ENCODE assay signal across 10 mouse cellular contexts in the genomic region with DNA sequence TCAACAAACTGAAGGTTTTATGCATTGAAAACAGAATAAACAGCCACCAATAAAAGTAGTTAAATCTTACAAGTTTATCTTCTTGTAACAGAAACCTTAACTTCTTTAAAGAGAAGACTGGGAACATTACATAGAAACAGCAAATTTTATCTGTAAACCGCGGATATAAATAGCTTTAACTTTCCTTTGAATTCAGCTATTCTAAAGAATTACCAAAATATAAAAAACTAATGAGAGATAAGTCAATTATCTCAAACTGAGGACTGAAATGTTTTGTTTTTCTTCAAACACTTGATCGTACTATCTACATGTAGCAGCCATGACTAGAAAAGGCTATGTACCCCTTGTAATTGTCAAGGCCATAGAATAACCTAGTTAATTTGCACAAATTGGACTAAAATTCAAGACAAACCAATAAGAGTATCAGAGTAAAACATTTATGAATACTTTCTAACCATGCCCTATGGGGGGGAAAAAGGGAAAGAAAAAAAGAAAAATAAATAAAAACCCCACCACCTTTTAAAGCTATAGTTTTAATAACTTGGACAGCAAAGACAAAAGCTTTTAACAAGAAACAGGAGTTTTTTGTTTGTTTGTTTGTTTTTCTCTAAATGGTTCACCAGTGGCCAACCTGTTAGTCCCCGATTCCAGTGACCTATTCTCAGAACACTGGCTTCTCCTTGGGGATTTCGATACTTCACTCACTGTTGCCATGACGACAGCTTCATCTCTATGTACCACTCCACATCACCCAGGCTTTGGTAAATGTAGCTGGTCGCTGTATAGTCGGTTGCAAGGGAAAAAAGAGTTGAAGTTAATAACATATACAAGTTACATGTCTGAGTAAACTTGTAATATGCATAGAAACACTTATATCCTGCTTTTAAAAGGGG. TPM values are rescaled to one million over a fixed set of nuclear protein-coding genes. Genes with fewer than 3 reads are reported as not detected.
DNase-seq lines count a peak whose midpoint lies in the region; ATAC-seq and TF ChIP-seq lines count a peak whose summit lies in the region.
"Had no signal": no experiment of that assay in that cellular context is flagged by ENCODE, and none has a peak within 500 bp of the region (broad histone marks: within the 10 kb centered on the region; RNA-seq: fewer than 3 reads in every experiment).

No protein-coding gene starts in this region.

- TF ChIP-seq POLR2A in cerebellum, adult 2 months (IDR thresholded peaks at IDR 0.05; ENCODE audit: borderline replicate concordance, insufficient read depth, low read length), result no peak

- intact Hi-C loops in gastrocnemius, postnatal 14 days (cut with DNase I; ENCODE audit: low total_unique reads), result no loop called here

- H3K9ac ChIP-seq in intestine, postnatal 0 days (ENCODE audit: low read depth, low read length), result no peak overlapping the region
- H3K9ac ChIP-seq: limb, embryonic 15.5 days had no signal

- no peaks in the 10 kb centered on the region for H3K27me3 ChIP-seq in cerebellum, adult 2 months (ENCODE audit: control insufficient read depth, insufficient read depth, low read length)
- H3K27me3 ChIP-seq in megakaryocyte, embryonic 14.5 days (replicated peaks), result no peaks in the 10 kb centered on the region
- no peaks in the 10 kb centered on the region for H3K27me3 ChIP-seq in intestine, postnatal 0 days (replicated peaks; ENCODE audit: control insufficient read depth, insufficient read depth, low read length)
- no peaks in the 10 kb centered on the region for H3K27me3 ChIP-seq in splenic B cell, adult 2 months (ENCODE audit: control insufficient read depth, insufficient read depth, low read length, poor library complexity, severe bottlenecking)
- H3K27me3 ChIP-seq: limb, embryonic 15.5 days had no signal

- H3K4me1 ChIP-seq in cerebellum, adult 2 months (ENCODE audit: control insufficient read depth, insufficient read depth, low read length), result peaks cover 10% of the 10 kb centered on the region
- H3K4me1 ChIP-seq in megakaryocyte, embryonic 14.5 days, result peaks cover 50% of the 10 kb centered on the region
- H3K4me1 ChIP-seq in intestine, postnatal 0 days (replicated peaks; ENCODE audit: control insufficient read depth, insufficient read depth, low read length), result peaks cover 9% of the 10 kb centered on the region; the same call in 1 of the 2 replicates

- peak overlapping the region; percentile 39; the same call in 1 of the 2 replicates for H3K4me2 ChIP-seq in intestine, postnatal 0 days (replicated peaks; ENCODE audit: low read depth)
- H3K4me2 ChIP-seq: limb, embryonic 15.5 days had no signal

- no peaks in the 10 kb centered on the region for H3K9me3 ChIP-seq in megakaryocyte, embryonic 14.5 days
- no peaks in the 10 kb centered on the region for H3K9me3 ChIP-seq in intestine, postnatal 0 days (ENCODE audit: control insufficient read depth)
- H3K9me3 ChIP-seq: limb, embryonic 15.5 days had no signal

- WGBS in cerebellum, adult 2 months, result 33% methylated on average over 8 of the region's 8 CpGs
- WGBS in intestine, postnatal 0 days, result 54% methylated on average over 8 of the region's 8 CpGs

- no peak for DNase-seq in cerebellum, adult 2 months
- no peak for DNase-seq in cerebellum, postnatal 4 days (ENCODE audit: low spot score in 2 of 2)
- peak; percentile 41 for DNase-seq in splenic B cell, adult 2 months (ENCODE audit: low read depth, low spot score)
- no peak for DNase-seq in urinary bladder, postnatal 4 days (ENCODE audit: low spot score in 2 of 2)
- no peak for DNase-seq in gastrocnemius, postnatal 14 days
- DNase-seq: cerebellum, adult 8-10 months had no signal

- H3K4me3 ChIP-seq in cerebellum, adult 2 months (replicated peaks; ENCODE audit: insufficient read depth, low read depth, low read length), result peak overlapping the region; percentile 4
- peak overlapping the region; percentile 86 for H3K4me3 ChIP-seq in megakaryocyte, embryonic 14.5 days (replicated peaks)
- peak overlapping the region; percentile 11; the same call in 1 of the 2 replicates for H3K4me3 ChIP-seq in intestine, postnatal 0 days (ENCODE audit: low read depth, low read length)
- H3K4me3 ChIP-seq: limb, embryonic 15.5 days had no signal

- H3K36me3 ChIP-seq in megakaryocyte, embryonic 14.5 days (replicated peaks; ENCODE audit: low read length), result peaks cover 79% of the 10 kb centered on the region
- H3K36me3 ChIP-seq in intestine, postnatal 0 days (ENCODE audit: control insufficient read depth, insufficient read depth), result peaks cover 26% of the 10 kb centered on the region
- peaks cover 18% of the 10 kb centered on the region for H3K36me3 ChIP-seq in splenic B cell, adult 2 months (ENCODE audit: control insufficient read depth, insufficient read depth, low read length, poor library complexity, severe bottlenecking)

- ATAC-seq in megakaryocyte, adult 5-6 weeks (ENCODE audit: poor library complexity, severe bottlenecking), result no peak
- ATAC-seq in intestine, postnatal 0 days, result no peak

- no peak for TF ChIP-seq CTCF in cerebellum, adult 2 months (IDR thresholded peaks at IDR 0.05; ENCODE audit: borderline replicate concordance, insufficient read depth, low read depth, low read length)
- TF ChIP-seq CTCF in intestine, postnatal 0 days (IDR thresholded peaks at IDR 0.05; ENCODE audit: low read depth), result no peak

- H3K27ac ChIP-seq in cerebellum, adult 2 months (ENCODE audit: insufficient read depth, low read length), result no peak overlapping the region
- H3K27ac ChIP-seq in intestine, postnatal 0 days (ENCODE audit: low read depth, low read length), result no peak overlapping the region
- H3K27ac ChIP-seq: limb, embryonic 15.5 days had no signal

RNA-seq across cellular contexts. Expression of a gene that starts 3.3 kb away (rescaled TPM):
- polyA plus RNA-seq in cerebellum, adult 2 months (2012; rRNA removed), result 85.6 and 96.7 TPM in 2 replicates
- 21.7 and 48.3 TPM in 2 replicates for polyA plus RNA-seq in megakaryocyte, embryonic 14.5 days (2012; ENCODE audit: insufficient read depth, low replicate concordance)
- total RNA-seq in megakaryocyte, adult 5-6 weeks (2015), result 189 and 190 TPM in 2 replicates
- 249 and 290 TPM in 2 replicates for total RNA-seq in megakaryocyte, adult 5-6 weeks (2017)
- 47.6 and 52.8 TPM in 2 replicates for polyA plus RNA-seq in intestine, postnatal 0 days (2015; fragmentation: Nextera tagmentation; extraction: Ambion mirVana)
- total RNA-seq in gastrocnemius, postnatal 14 days (2021), result 10 to 100 TPM; 16.1 to 18.8 TPM

Comparison
In these comparisons a context has a peak if more than half of its experiments do, and no peak if none do; other contexts are left out.
1. H3K4me3 ChIP-seq: peak in every context shown above with its lines; median percentile 86 in megakaryocyte, embryonic 14.5 days; 11 in intestine, postnatal 0 days; 4 in cerebellum, adult 2 months.